Mouse (Mus musculus): ENCODE results near the gene St6galnac3.
A peak's percentile ranks its signal among the peaks of the same experiment; 100 is the strongest.

St6galnac3 gene

DNA sequence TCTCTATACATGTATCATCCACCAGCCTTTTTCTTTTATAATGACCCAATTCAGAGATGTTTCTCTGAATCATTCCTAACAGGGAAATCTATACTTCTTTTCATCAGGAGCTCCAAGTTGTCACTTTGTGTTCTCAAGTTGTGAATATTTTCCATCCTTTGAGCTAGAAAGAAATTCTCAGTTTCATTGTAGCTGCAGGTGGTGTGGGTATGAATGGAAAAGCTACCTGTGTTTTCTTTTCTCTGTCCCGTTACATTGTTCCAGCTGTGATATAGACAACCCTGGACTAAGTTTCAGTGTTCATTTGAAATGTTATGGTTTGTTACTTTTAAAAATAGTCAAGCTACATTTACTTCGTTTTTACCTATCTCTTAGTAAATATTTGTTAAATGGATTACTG, 534.2 kb downstream of the St6galnac3 start:
- no peak for DNase-seq

GRCm38 (mm10) chr3:153189685-153190467, 535.1 kb downstream of the St6galnac3 start:
- DNase-seq = no peak

DNA sequence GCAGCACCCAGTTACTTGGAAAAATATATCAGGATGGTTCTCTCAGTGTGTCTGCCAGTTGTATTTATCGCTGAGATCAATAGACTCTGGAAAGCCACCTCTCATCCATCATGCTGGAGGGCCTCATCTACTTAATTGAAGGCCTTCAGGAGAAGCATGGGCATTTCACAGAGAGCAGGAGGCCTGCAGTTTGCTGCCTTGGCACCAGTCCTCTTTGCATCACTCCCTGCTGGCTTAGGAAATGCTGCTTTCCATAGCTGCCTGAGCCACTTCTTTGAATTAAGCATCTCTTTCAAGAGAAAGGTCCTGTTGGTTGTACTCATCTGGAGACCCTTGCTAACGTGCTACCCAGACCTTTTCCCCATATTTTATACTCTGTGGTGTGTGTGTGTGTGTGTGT, 536.8 kb downstream of the St6galnac3 start:
- no peak for DNase-seq

DNA sequence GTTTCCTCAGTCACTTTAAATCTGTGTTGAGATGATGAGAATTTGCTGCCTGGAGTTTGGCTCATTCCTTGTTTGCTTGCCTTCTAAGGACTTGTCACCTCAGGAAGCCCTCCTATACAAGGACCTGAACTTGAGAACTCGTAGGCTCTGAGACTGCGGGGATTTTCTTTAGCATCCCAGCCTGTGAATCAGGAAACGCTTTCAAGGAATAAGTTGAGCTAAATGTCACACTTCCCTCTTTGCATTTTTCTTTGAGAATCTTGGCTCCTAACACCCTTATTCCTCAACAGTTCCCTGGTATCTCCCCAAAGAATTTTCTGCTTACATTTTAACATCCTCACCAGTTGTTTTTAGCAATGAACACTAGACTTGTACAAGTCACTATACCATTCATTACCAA, 539.9 kb downstream of the St6galnac3 start:
- DNase-seq = no peak

GRCm38 (mm10) chr3:153181242-153181641, 543.7 kb downstream of the St6galnac3 start:
- no peak for DNase-seq

DNA sequence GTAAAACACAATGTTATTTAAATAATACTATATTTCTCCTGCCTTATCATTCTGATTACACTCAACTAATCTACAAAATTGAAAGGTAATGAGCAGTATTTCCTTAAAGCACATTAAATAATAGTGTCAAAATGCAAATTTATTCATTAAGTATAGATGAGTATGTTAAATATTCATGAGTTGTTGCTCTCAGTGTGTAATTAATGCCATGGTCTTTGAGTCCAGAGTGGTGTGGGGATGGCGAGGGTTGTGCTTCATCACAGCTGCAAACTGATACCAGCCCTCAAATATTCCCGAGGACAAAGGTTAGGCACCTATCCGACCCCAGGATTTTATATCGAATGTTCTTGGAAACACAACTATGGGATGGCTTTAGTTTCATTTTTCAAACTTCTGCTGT, 548.2 kb downstream of the St6galnac3 start:
- DNase-seq = no peak

DNA sequence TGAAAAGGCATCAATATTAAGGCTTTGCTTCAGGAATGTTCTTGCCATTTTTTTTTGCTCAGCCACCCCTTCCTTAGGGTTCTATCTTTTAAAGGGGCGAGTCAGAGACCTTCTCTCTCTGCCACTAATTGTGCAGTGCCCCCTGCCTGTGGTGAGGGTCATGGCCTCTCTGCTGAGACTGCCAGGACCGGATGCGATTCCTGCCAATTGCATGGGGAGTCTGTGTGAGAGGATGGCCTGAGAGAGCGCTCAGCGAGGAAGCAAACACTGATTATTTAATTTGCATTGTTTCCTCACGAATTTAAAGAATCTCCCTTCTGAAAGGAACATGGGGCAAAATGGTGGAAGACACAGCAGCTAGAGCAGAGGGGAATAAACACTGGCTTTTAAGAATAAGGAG, 548.6 kb downstream of the St6galnac3 start:
- peak; percentile 14 to 41 for DNase-seq

- no peak for DNase-seq
These were observed 550.5 kb downstream of the St6galnac3 start for GRCm38 (mm10) chr3:153174336-153175033.

GRCm38 (mm10) chr3:153173567-153173966, 551.4 kb downstream of the St6galnac3 start:
- no peak for DNase-seq

DNA sequence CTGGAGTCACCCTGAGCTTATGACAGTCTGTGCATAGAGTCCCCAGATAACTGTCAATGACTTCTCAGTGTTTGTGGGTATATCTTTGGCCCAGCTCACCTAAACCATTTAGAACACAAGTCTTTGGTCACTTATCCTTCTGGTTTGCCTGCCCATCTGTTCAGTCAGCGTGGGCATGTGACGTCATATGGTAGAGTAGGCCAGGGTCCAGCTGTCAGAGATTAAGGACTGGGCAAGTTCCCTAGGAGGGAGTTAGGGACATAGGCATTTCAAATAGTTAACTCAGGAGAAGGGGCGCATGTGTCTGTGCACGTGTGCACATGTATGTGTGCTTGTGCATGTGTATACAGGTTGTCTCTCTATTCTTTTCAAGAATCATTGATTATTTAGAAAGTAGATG, 554.8 kb downstream of the St6galnac3 start:
- no peak for DNase-seq

GRCm38 (mm10) chr3:153169744-153170143, 555.2 kb downstream of the St6galnac3 start:
- DNase-seq = no peak

DNA sequence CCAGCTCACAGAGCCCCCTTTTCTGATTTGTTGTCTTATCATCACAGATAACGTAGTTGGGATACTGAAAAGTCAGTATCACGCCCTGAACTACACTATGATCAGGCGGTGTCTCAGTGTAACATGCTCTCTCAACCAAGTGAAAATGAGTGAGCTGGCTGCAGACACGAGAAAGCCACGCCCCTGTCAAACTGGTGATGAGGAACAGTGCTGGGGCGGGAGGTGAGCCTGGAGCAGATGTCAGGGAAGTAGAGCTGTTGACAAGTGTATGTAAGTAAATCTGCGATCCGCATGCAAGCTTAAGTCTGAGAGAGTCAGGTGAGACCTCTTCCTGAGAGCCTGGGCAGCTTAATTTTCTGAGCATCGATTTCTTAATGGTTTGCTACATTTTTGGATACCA, 563.3 kb downstream of the St6galnac3 start:
- no peak for DNase-seq

- DNase-seq = no peak
These were observed 564.3 kb downstream of the St6galnac3 start for GRCm38 (mm10) chr3:153160683-153161082.

GRCm38 (mm10) chr3:153148887-153149286, 576.1 kb downstream of the St6galnac3 start:
- DNase-seq = peak; percentile 17 to 32

Measured in lung, postnatal 4 days (tissue).